Mouse (Mus musculus) limb, embryonic 14.5 days (tissue): ENCODE measurements around the gene Wwox. TPM values are rescaled to one million over a fixed set of nuclear protein-coding genes. Genes with fewer than 3 reads are reported as not detected.

Experiments
- ATAC-seq: fragments of 200-750 bp; cut with Nextera tagmentation; 2 replicates; pipeline ENCODE4 v1.8.0; 2017; ENCODE audit warnings: low read depth, moderate number of reproducible peaks, moderate TSS enrichment; ENCODE audit not compliant: low FRiP score
- DNase-seq: peaks from one replicate; pipeline ENCODE4 v3.0.0-alpha.2; 2015; ENCODE audit warnings: low spot score
- H3K27ac ChIP-seq: fragments of 300-500 bp; sonication (generic); replicated peaks from 2 replicates; pipeline ENCODE4 v1.5.1; 2014; ENCODE audit warnings: low read depth, mild to moderate bottlenecking, low read length, moderate library complexity, mixed read lengths
- H3K27me3 ChIP-seq: fragments of 300-500 bp; sonication (generic); 2 replicates; pipeline ENCODE4 v1.6.1; 2014; ENCODE audit warnings: low read length, mixed read lengths; ENCODE audit not compliant: control insufficient read depth, insufficient read depth
- H3K36me3 ChIP-seq: fragments of 300-500 bp; sonication (generic); 2 replicates; pipeline ENCODE4 v1.6.1; 2014; ENCODE audit warnings: mild to moderate bottlenecking, low read length, moderate library complexity, mixed read lengths; ENCODE audit not compliant: control insufficient read depth, insufficient read depth
- H3K4me1 ChIP-seq: fragments of 300-500 bp; sonication (generic); 2 replicates; pipeline ENCODE4 v1.6.1; 2014; ENCODE audit warnings: antibody characterized with exemption, low read length, mixed read lengths; ENCODE audit not compliant: control insufficient read depth, insufficient read depth
- H3K4me2 ChIP-seq: fragments of 300-500 bp; sonication (generic); replicated peaks from 2 replicates; pipeline ENCODE4 v1.6.1; 2014; ENCODE audit warnings: low read depth, mild to moderate bottlenecking, low read length, moderate library complexity; ENCODE audit not compliant: severe bottlenecking
- H3K4me3 ChIP-seq: fragments of 300-500 bp; sonication (generic); replicated peaks from 2 replicates; pipeline ENCODE4 v1.5.1; 2014; ENCODE audit warnings: low read length
- H3K9ac ChIP-seq: fragments of 300-500 bp; sonication (generic); 2 replicates; pipeline ENCODE4 v1.6.1; 2014; ENCODE audit warnings: mild to moderate bottlenecking, low read depth, low read length, moderate library complexity; ENCODE audit not compliant: severe bottlenecking
- H3K9me3 ChIP-seq: fragments of 300-500 bp; sonication (generic); 2 replicates; pipeline ENCODE4 v1.6.1; 2016; ENCODE audit warnings: low read length; ENCODE audit not compliant: control insufficient read depth
- POLR2A ChIP-seq: fragments of 200-500 bp; IDR thresholded peaks from 2 replicates; pipeline ENCODE4 v1.8.0; 2012; ENCODE audit warnings: inconsistent platforms, mild to moderate bottlenecking, moderate library complexity, borderline replicate concordance; ENCODE audit not compliant: insufficient read depth, insufficient read length; ENCODE audit errors: extremely low read depth
- WGBS: fragments of 180-500 bp; shearing (Covaris S2); extraction: QIAGEN DNeasy Blood & Tissue Kit; methylation state at CpG from one replicate; pipeline ENCODE4 v1.1.7; 2014; 5-methylcytosine and 5-hydroxymethylcytosine counted together
- polyA plus RNA-seq, 2 experiments: library from polyadenylated mRNA; depleted of rRNA in 1 of 2; stranded (reverse) in 1 of 2; unstranded in 1 of 2; fragments of >200 nt; fragmentation: Nextera tagmentation in 1 of 2; extraction: Ambion mirVana in 1 of 2; gene quantifications; 2 replicates each; pipeline versions ENCODE4 v1.2.1 to v1.2.3; 2012 to 2014

The Wwox gene
- polyA plus RNA-seq, 2 experiments = 8.6 to 9.4 TPM

DNA sequence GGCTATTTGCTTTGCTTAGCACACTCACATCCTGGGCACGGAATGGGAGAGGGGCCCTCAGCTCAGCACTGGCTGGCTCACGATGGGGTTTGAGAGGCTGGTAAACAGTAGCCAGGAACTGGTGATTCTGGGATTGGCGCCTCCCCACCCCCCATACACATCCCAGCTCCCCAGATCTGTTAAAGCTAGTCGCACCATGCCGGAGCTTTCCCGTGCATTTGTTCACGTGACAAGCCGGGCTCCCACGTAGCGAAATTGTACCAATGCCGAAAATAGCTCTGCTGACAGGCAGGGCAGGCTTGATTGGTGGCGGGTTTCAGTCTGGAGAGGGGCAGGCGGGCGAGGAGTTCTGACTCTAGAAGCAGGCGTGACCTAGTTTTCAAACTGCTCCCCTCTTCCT lies 16.5 kb downstream of the Wwox start:
- DNase-seq (no peak), ATAC-seq (no peak)
- Histone ChIP-seq H3K9ac (no peak overlapping the region), H3K4me3 (no peak overlapping the region), H3K27ac (no peak overlapping the region), H3K4me2 (no peak overlapping the region), H3K4me1 (no peaks in the 10 kb centered on the region), H3K9me3 (no peaks in the 10 kb centered on the region), H3K36me3 (no peaks in the 10 kb centered on the region), H3K27me3 (no peaks in the 10 kb centered on the region)
- TF ChIP-seq POLR2A = no peak
- 68% methylated on average over 15 of the region's 15 CpGs for WGBS

DNA sequence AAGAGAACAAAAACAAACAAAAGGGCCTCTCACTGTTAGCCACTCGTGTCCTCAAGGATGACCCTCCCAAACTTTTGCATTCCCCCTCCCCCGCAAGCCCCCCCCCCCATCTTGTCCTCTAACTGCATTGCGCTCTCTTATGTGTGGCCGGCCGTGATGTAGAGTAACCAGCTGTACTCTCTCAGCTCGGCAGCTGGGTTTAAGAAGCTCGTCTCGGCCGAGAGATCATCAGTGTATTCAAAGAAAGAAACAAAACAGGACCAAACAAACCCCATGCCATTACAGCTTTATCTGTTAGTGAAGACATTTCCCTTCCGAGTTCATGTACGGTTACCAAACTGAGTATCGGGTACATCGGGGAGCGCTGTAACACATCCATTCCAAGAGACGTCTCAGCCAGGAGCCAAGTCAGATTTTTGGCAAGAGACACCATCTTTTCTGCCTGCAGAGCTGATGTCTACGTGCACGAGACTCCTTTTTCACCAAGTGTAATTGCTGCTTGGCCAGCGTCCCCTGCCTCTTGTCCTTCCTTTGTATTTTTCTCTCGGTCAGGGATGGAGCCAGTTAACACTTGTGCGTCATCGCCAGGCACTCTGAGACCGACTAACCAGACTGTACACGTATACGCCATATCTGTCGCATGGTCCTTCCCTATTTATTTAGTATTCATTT lies 18.8 kb downstream of the Wwox start:
- no peak for TF ChIP-seq POLR2A
- Histone ChIP-seq H3K4me2 (no peak overlapping the region), H3K27me3 (no peaks in the 10 kb centered on the region), H3K36me3 (no peaks in the 10 kb centered on the region), H3K9me3 (no peaks in the 10 kb centered on the region), H3K4me3 (no peak overlapping the region), H3K4me1 (no peaks in the 10 kb centered on the region), H3K9ac (no peak overlapping the region), H3K27ac (no peak overlapping the region)
- DNase-seq = peak; percentile 44
- no peak for ATAC-seq
- 74% methylated on average over 25 of the region's 25 CpGs for WGBS

DNA sequence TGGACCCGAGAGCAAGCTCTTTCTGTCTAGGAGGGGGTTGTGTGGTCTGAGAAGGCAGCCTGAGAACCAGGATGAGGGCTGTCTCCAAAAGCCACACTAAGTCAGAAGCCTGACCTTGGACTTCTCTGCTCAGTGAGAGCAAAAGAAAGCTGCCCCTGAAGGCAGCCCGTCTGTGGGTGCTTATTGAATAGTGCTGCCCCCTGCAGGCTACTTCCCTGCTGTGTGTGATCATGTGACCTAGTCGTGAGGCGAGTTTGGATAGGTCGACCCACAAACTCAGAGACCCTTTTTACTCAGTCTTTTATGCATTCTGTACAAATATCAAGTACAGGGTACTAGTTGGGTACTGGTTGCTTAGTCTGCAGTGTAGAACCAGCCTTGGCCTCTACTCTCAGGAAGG lies 21.1 kb downstream of the Wwox start:
- Histone ChIP-seq H3K36me3 (no peaks in the 10 kb centered on the region), H3K4me2 (no peak overlapping the region), H3K27ac (no peak overlapping the region), H3K4me1 (no peaks in the 10 kb centered on the region), H3K4me3 (no peak overlapping the region), H3K27me3 (no peaks in the 10 kb centered on the region), H3K9ac (no peak overlapping the region), H3K9me3 (no peaks in the 10 kb centered on the region)
- TF ChIP-seq POLR2A = no peak
- 77% methylated on average over 5 of the region's 5 CpGs for WGBS
- no peak for ATAC-seq
- no peak for DNase-seq

DNA sequence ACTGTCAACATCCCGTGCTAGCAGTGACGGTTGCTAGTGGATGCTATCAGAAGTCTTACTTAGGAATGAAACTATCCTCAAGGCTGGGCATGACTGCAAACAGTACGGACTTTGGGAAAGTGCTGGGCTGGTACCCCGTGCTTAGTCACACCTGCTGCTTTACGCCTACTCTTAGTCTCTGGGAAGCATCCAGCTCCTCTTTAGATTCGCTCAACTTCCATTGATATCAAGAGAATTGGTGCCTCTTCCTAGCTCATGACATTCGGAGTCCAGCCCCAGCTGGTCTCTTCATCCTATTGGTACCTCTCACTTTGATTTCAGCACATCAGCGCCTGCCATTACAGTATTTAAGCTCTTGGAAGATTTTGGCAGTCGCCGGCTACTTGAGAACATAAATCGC lies 23.1 kb downstream of the Wwox start:
- H3K9me3 ChIP-seq = no peaks in the 10 kb centered on the region
- H3K27ac ChIP-seq = no peak overlapping the region
- no peak for DNase-seq
- no peak overlapping the region for H3K4me2 ChIP-seq
- no peak for TF ChIP-seq POLR2A
- no peaks in the 10 kb centered on the region for H3K27me3 ChIP-seq
- no peak overlapping the region for H3K4me3 ChIP-seq
- H3K9ac ChIP-seq = no peak overlapping the region
- H3K36me3 ChIP-seq = no peaks in the 10 kb centered on the region
- ATAC-seq = no peak
- H3K4me1 ChIP-seq = no peaks in the 10 kb centered on the region
- WGBS = 90% methylated on average over 11 of the region's 11 CpGs

DNA sequence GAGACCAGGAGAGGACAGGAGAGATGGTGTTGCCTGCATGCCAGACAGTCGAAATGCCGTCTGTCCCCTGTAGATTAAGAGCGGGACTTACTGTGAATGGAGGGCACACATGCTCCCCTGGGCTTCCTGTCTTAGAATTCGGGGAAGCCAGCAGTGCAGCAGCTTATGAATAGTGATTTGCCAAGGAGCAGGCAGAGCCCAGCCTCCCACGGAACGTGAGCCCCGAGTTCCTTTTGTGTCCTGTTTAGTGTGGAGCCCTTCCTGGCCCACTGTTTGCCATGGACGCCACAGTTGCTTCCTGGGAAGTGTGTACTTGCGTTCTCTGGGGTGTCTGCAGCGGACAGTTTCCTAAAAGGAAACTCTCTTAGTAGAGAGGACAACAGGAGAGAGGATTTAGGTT lies 23.9 kb downstream of the Wwox start:
- no peak overlapping the region for H3K4me2 ChIP-seq
- no peaks in the 10 kb centered on the region for H3K9me3 ChIP-seq
- H3K9ac ChIP-seq = no peak overlapping the region
- no peak for ATAC-seq
- no peak for TF ChIP-seq POLR2A
- H3K36me3 ChIP-seq = no peaks in the 10 kb centered on the region
- H3K27ac ChIP-seq = no peak overlapping the region
- DNase-seq = no peak
- H3K4me1 ChIP-seq = no peaks in the 10 kb centered on the region
- no peaks in the 10 kb centered on the region for H3K27me3 ChIP-seq
- 60% methylated on average over 10 of the region's 10 CpGs for WGBS
- H3K4me3 ChIP-seq = no peak overlapping the region
